Mouse (Mus musculus): ENCODE measurements around the gene Pdf.

Gene Pdf

GRCm38 (mm10) chr8:107048061-107048941 is at the start of gene Pdf:
Gene Pdf (minus strand): TSS chr8:107048614.
- DNase-seq (ENCODE audit: low spot score) = peak; percentile 52

DNA sequence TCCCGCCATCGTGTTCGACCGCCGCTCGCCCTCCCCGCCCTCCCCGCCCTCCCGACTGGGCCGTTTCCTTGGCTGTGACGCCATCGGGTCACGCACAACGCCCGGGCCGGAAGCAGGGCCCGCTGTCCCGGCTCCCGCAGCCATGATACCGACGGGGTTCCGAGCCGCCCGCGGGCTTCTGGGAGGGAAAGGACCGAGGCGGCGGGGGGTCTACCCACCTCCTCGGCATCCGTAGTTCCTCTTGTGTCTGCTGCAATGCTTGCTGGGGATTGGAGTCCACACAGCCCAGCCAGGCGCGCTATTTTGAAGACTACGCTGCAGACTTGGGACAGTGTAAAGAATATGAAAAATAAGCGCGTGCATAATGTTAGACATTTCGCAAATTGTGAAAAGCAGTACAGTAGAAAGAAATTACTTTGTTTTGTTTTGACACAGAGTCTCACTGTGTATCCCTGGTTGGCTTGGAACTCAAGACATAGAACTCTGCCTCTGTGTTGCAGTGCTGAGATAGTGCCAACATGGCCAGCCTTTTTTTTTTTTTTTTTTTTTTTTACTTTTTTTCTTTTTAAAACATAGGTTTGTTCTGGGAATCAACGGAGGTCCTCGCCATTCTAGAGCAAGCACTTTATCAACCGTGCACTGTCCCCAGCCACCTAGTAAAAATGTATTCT is 48.1 kb upstream of the Pdf start, which contains the start of gene Terf2:
Gene Terf2, minus strand, starts transcription at position 182 of the 671 bp plus-strand sequence.
- DNase-seq (ENCODE audit: low spot score) = peak; percentile 80

GRCm38 (mm10) chr8:107095717-107096365 is 47.4 kb upstream of the Pdf start:
- no peak for DNase-seq (ENCODE audit: low spot score)

GRCm38 (mm10) chr8:107090531-107090930 is 42.1 kb upstream of the Pdf start:
- no peak for DNase-seq (ENCODE audit: low spot score)

DNA sequence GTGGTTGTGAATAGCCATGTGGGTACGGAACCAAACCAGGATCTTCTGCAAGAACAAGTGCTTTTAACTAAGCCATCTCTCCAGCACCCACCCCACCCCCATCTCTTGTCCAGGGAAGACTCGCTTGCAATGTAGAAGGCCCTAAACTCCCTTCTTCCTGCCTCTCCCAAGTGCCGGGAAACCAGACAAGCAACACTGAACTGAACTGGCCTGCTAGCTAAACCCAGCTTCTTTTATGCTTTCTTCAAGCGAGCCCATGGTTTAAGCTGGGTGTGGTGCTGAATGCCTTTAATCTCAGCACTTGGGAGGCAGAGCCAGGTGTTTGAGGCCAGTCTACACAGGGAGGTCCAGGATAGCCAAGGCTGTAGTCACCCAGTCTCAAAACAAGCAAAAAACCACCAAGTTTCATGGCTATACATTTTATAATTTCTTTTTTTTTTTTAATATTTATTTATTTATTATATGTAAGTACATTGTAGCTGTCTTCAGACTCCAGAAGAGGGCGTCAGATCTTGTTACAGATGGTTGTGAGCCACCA is 40.2 kb upstream of the Pdf start:
- no peak for DNase-seq (ENCODE audit: low spot score)

GRCm38 (mm10) chr8:107086018-107086417 is 37.6 kb upstream of the Pdf start:
- DNase-seq (ENCODE audit: low spot score) = no peak

DNA sequence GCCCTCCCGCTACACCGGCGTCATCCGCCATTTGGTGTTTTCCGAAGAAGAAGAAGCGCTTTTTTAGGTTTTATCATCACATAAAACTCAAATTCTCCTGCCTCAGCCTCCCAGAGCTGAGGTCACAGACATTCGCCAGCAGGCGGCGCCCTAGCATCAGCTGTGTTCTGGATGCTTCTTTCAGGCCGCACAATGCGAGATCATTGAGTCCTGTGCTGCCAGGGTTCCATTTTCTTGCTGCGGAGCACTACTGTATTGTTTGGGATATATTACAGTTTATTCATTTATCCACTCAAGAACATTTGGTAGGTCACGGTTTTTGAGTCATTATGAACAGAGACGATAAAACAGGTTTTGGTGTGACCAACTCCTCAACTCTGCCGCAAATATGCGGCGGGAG is 36.9 kb upstream of the Pdf start:
- no peak for DNase-seq (ENCODE audit: low spot score)

- DNase-seq (ENCODE audit: low spot score) = no peak
These were observed 27.9 kb upstream of the Pdf start for GRCm38 (mm10) chr8:107076239-107076888.

DNA sequence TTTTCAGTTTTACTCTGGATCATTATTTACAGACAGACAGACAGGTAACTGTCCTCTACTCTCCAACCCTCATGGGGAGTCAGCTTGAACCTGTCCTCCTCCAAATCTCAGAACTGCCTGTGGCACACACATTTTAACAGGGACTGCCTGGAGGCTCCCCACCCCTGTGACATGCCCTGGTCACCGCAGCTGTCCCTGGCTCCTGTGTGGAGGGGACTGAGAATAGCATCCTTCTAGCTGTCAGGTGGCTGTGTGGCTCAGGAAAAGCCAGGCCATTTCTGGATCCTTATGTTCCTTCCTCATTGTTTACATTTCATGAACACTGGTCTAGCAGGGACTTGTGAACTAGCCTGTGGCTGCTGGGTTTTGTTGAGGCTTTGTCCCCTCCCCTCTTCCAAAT is 25.7 kb upstream of the Pdf start:
- DNase-seq (ENCODE audit: low spot score) = no peak

GRCm38 (mm10) chr8:107073706-107074105 is 25.3 kb upstream of the Pdf start:
- DNase-seq (ENCODE audit: low spot score) = no peak

DNA sequence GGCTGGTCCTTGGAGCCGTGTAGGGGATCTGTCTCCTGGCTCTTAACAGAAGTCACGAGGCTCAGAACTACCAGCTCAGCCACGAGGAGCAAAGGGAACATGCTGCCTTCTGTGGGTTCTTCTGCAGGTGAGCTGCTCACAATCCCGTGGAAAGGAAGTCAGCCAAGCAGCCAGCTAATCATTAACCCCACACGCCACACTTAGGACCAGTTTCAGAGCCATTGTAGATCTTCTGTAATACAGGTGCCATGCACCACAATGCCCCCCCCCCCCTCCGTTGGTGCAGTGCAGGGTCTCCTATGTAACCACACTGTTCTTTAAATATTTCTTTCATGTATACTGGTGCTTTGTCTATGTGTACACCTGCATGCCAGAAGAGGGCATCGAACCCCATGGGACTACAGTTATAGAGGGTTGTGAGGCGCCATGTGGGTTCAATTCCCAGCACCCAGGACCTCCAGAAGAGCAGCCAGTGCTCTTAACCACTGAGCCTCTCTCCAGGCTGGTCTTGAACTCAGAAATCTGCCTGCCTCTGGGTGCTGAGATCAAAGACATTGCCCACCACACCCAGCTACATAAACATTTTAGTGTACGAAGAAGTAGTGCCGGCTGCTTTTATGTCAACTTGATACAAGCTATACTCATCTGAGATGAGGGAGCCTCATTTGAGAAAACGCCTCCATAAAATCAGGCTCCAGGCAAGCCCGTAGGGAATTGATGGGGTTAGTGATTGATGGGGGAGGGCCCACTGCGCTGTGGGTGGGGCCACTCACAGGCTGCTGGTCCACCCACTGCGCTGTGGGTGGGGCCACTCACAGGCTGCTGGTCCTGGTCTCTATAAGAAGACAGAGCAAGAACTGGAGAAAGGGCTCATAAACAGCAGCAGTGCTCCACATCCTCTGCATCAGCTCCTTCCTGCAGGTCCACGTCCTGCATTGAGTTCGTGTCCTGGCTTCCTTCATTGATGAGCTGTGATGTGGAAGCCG is 17.4 kb upstream of the Pdf start, which contains the start of gene Tmed6:
Gene Tmed6, minus strand, starts transcription at position 134 of the 986 bp plus-strand sequence.
- peak; percentile 51 for DNase-seq (ENCODE audit: low spot score)

GRCm38 (mm10) chr8:107062613-107063012 is 14.2 kb upstream of the Pdf start:
- DNase-seq (ENCODE audit: low spot score) = no peak

- no peak for DNase-seq (ENCODE audit: low spot score)
These were observed 8.6 kb upstream of the Pdf start for GRCm38 (mm10) chr8:107056973-107057369.

DNA sequence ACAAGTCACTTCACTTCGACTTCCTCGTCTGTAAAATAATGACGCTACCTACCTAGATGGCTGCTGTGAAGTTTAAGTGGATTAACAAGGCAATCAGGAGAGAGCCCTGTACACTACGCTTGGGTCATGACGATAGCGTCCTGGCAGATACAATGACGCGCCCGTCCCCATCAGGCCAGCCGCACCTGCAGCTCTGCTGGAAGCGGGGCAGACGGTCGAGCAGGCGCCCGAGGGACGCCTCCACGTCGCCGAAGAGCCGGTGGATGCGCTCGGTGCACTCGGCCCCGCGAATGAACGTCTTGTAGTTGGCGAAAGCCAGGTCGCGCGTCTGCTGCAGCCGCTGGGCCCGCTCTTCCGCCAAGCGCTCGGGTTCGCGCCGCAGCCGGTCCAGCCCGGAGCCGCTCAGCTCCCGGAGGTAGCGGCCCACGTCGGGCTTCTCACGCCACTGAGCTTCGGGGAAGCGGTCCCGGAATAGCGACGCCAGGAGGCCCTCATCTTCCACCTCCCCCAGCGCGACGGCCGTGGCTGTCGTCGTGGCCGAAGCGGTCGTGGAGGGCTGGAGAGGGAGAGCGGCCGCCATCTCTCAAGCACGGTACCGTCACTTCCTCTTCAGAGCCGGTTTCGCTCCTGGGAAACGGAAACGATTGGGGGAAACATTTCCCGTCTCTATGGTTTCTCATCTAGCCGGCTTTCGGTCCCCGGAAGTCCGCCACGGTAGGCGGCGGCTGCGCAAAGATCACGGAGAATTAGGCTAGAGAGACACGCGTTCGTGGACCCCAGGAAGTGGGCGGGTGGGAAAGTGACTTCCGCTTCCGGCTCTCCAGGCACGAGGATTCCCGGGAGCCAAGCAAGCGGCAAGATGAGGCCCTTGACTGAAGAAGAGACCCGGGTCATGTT is 7.9 kb upstream of the Pdf start, which contains the start of the genes Cog8 and Nip7:
Gene Cog8, minus strand, starts transcription at position 614 of the 897 bp plus-strand sequence.
Gene Nip7, plus strand, starts transcription at position 802 of the 897 bp plus-strand sequence.
- peak; percentile 84 for DNase-seq (ENCODE audit: low spot score)

DNA sequence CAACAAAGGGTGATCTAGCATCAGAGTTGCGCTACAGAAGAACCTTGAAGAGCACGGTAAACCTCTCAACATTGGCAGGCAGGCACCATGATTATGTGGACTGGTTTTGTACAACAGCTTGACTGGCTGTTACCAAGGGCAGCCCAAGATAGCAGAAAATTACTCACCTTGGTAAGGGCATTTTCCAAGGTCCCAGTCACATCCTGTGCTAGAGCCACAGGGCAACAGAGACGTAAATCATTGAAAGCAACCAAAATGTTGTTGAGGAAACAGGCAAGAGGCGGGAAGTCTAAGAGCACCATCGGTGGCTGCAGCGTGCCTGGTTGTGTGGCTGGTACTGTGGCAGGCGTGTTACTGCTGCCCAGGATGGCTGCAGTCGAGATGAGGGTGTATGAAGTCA is 3.6 kb upstream of the Pdf start:
- no peak for DNase-seq (ENCODE audit: low spot score)

- no peak for DNase-seq (ENCODE audit: low spot score)
These were observed 1.1 kb upstream of the Pdf start for GRCm38 (mm10) chr8:107049480-107049879.

DNA sequence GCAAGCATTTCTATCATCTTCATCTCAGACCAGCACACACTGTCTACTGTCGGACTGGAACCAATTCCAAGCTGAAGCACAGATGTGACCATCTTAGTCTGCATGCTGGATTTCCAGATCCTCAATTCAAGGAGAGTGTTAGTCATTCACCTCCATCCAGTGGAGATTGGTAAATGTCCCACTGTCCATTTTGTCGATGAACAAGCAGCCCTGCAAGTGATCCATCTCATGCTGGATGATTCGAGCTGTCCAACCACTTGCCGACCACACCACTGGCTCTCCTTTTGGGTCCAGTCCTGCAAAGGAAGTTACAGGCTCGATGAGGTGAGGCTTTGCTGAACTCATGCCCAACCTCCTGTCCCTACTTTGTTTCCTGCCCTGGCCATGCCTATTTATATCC is 1.4 kb downstream of the Pdf start:
- no peak for DNase-seq (ENCODE audit: low spot score)

DNA sequence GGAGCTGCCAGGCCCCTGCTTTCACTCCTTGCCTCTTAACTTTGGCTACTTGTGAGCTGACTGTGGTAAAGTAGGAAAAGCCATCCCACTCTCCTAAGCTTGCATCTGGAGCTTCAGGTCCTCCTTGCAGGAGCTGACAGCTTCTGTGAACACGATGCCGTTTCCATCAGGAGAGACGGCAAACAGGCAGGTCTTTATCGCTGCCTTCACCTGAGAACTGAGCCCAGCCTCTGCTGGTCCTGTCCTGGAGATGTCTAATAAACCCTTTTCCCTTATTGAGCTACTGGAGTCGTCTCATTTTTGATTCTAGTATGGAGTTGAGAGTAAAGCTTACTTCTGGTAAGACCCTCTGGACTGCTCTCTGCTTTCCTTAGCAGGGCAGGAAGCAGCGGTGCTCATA is 2.9 kb downstream of the Pdf start:
- DNase-seq (ENCODE audit: low spot score) = no peak

DNA sequence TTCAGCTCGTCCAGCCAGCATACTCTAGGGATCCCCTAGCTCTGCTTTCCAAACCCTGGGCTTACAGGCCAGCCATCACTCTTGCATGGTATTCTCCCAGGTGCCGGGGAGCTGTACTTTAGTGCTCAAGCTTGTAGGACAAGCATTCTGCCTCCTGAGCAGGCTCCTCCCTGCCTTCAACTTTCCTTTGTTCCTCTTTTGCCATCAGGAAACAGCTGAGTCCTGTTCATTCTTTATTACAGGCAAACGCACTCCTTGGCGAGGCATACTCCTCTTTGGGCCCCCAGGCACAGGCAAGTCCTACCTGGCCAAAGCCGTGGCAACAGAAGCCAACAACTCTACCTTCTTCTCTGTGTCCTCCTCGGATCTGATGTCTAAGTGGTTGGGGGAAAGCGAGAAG is 7.8 kb downstream of the Pdf start:
- no peak for DNase-seq (ENCODE audit: low spot score)
